In genomic region chr2:77502458-77502857, GRCm38 (mm10) we compare ENCODE assay signal across 17 mouse cellular contexts.
A peak's percentile ranks its signal among the peaks of the same experiment; 100 is the strongest.
DNase-seq lines count a peak whose midpoint lies in the region; ATAC-seq and TF ChIP-seq lines count a peak whose summit lies in the region.
"Had no signal": no experiment of that assay in that cellular context is flagged by ENCODE, and none has a peak within 500 bp of the region (broad histone marks: within the 10 kb centered on the region; RNA-seq: fewer than 3 reads in every experiment).

No protein-coding gene starts in this region.

- DNase-seq in embryonic facial prominence, embryonic 14.5 days (ENCODE audit: low spot score): peak; percentile 29
- DNase-seq in embryonic facial prominence, embryonic 10.5 days (ENCODE audit: low spot score): no peak
- no peak for DNase-seq in lung, adult 2 months
- peak; percentile 39 for DNase-seq in liver
- DNase-seq in right cerebral cortex, adult 18-20 months: no peak
- DNase-seq: adrenal gland, adult 2 months; layer of hippocampus, postnatal 36 days; right cerebral cortex, postnatal 25 days had no signal

- no peak overlapping the region for H3K4me3 ChIP-seq in embryonic facial prominence, embryonic 14.5 days (ENCODE audit: low read depth, low read length)
- no peak overlapping the region for H3K4me3 ChIP-seq in embryonic facial prominence, embryonic 10.5 days
- H3K4me3 ChIP-seq in lung, embryonic 16.5 days (ENCODE audit: low read length): no peak overlapping the region
- H3K4me3 ChIP-seq in lung, adult 2 months (replicated peaks; ENCODE audit: extremely low read depth, low read depth, low read length): no peak overlapping the region
- H3K4me3 ChIP-seq in kidney, embryonic 16.5 days (ENCODE audit: low read length): no peak overlapping the region
- H3K4me3 ChIP-seq: heart, embryonic 15.5 days; hindbrain, embryonic 10.5 days; megakaryocyte, embryonic 14.5 days had no signal

- 73% methylated on average over 8 of the region's 8 CpGs for WGBS in embryonic facial prominence, embryonic 14.5 days
- WGBS in embryonic facial prominence, embryonic 10.5 days: 91% methylated on average over 8 of the region's 8 CpGs
- WGBS in lung, embryonic 16.5 days: 44% methylated on average over 8 of the region's 8 CpGs
- 48% methylated on average over 8 of the region's 8 CpGs for WGBS in lung, adult 2 months
- 73% methylated on average over 8 of the region's 8 CpGs for WGBS in kidney, embryonic 16.5 days

- no peak for TF ChIP-seq POLR2A in lung, adult 2 months (IDR thresholded peaks at IDR 0.05; ENCODE audit: borderline replicate concordance, extremely low read depth, low read depth, low read length)

- no peaks in the 10 kb centered on the region for H3K9me3 ChIP-seq in embryonic facial prominence, embryonic 14.5 days (ENCODE audit: control insufficient read depth, low read length)
- H3K9me3 ChIP-seq in embryonic facial prominence, embryonic 10.5 days: no peaks in the 10 kb centered on the region
- no peaks in the 10 kb centered on the region for H3K9me3 ChIP-seq in lung, embryonic 16.5 days (ENCODE audit: control insufficient read depth, low read length)
- H3K9me3 ChIP-seq in kidney, embryonic 16.5 days (ENCODE audit: low read length): no peaks in the 10 kb centered on the region
- H3K9me3 ChIP-seq: heart, embryonic 15.5 days; hindbrain, embryonic 10.5 days had no signal

- H3K4me2 ChIP-seq in embryonic facial prominence, embryonic 14.5 days (ENCODE audit: low read depth, low read length): no peak overlapping the region
- no peak overlapping the region for H3K4me2 ChIP-seq in lung, embryonic 16.5 days (ENCODE audit: low read depth, low read length)
- H3K4me2 ChIP-seq in kidney, embryonic 16.5 days (replicated peaks; ENCODE audit: low read depth, low read length): no peak overlapping the region
- H3K4me2 ChIP-seq: heart, embryonic 15.5 days had no signal

- no peak overlapping the region for H3K27ac ChIP-seq in embryonic facial prominence, embryonic 14.5 days (replicated peaks; ENCODE audit: low read depth, low read length)
- no peak overlapping the region for H3K27ac ChIP-seq in embryonic facial prominence, embryonic 10.5 days (replicated peaks)
- H3K27ac ChIP-seq in lung, embryonic 16.5 days (ENCODE audit: low read length): no peak overlapping the region
- H3K27ac ChIP-seq in kidney, embryonic 16.5 days (ENCODE audit: low read length): no peak overlapping the region
- H3K27ac ChIP-seq: heart, embryonic 15.5 days; hindbrain, embryonic 10.5 days had no signal

- no peaks in the 10 kb centered on the region for H3K27me3 ChIP-seq in embryonic facial prominence, embryonic 14.5 days (replicated peaks; ENCODE audit: control insufficient read depth, insufficient read depth, low read length)
- no peaks in the 10 kb centered on the region; the same call in 1 of the 2 replicates for H3K27me3 ChIP-seq in embryonic facial prominence, embryonic 10.5 days (replicated peaks; ENCODE audit: low read depth, poor library complexity, severe bottlenecking)
- H3K27me3 ChIP-seq in lung, embryonic 16.5 days (ENCODE audit: control insufficient read depth, insufficient read depth, low read depth, low read length): no peaks in the 10 kb centered on the region
- H3K27me3 ChIP-seq in kidney, embryonic 16.5 days (ENCODE audit: insufficient read depth, low read length): no peaks in the 10 kb centered on the region
- H3K27me3 ChIP-seq: CH12.LX; heart, embryonic 15.5 days; megakaryocyte, embryonic 14.5 days had no signal

- no peaks in the 10 kb centered on the region for H3K36me3 ChIP-seq in embryonic facial prominence, embryonic 14.5 days (ENCODE audit: control insufficient read depth, insufficient read depth, low read length)
- no peaks in the 10 kb centered on the region for H3K36me3 ChIP-seq in embryonic facial prominence, embryonic 10.5 days (replicated peaks)
- H3K36me3 ChIP-seq in lung, embryonic 16.5 days (ENCODE audit: control insufficient read depth, insufficient read depth, low read length): no peaks in the 10 kb centered on the region
- no peaks in the 10 kb centered on the region for H3K36me3 ChIP-seq in kidney, embryonic 16.5 days (ENCODE audit: insufficient read depth, low read length)
- H3K36me3 ChIP-seq: heart, embryonic 15.5 days; hindbrain, embryonic 10.5 days had no signal

- ATAC-seq in embryonic facial prominence, embryonic 14.5 days (ENCODE audit: low read depth): no peak
- ATAC-seq in lung, embryonic 16.5 days (ENCODE audit: low read depth): peak; percentile 58
- ATAC-seq in megakaryocyte progenitor cell, adult 5-6 weeks (replicated peaks; ENCODE audit: poor library complexity): peak; percentile 86
- no peak for ATAC-seq in kidney, embryonic 16.5 days (ENCODE audit: low FRiP score, low TSS enrichment)
- ATAC-seq: inflammation-experienced regulatory T-cells, adult 6 months; lung, postnatal 0 days had no signal

- no peak overlapping the region for H3K9ac ChIP-seq in embryonic facial prominence, embryonic 14.5 days (ENCODE audit: low read depth, low read length)
- no peak overlapping the region for H3K9ac ChIP-seq in lung, embryonic 16.5 days (ENCODE audit: low read length)
- no peak overlapping the region for H3K9ac ChIP-seq in kidney, embryonic 16.5 days (replicated peaks; ENCODE audit: low read length)
- H3K9ac ChIP-seq: heart, embryonic 15.5 days had no signal

- no peaks in the 10 kb centered on the region for H3K4me1 ChIP-seq in embryonic facial prominence, embryonic 14.5 days (ENCODE audit: control insufficient read depth, insufficient read depth, low read length)
- peaks cover 9% of the 10 kb centered on the region for H3K4me1 ChIP-seq in embryonic facial prominence, embryonic 10.5 days
- H3K4me1 ChIP-seq in lung, embryonic 16.5 days (replicated peaks; ENCODE audit: control insufficient read depth, insufficient read depth, low read length): peaks cover 8% of the 10 kb centered on the region; the same call in 1 of the 2 replicates
- H3K4me1 ChIP-seq in lung, adult 2 months (ENCODE audit: control insufficient read depth, insufficient read depth, low read length): no peaks in the 10 kb centered on the region
- peaks cover 8% of the 10 kb centered on the region for H3K4me1 ChIP-seq in kidney, embryonic 16.5 days (ENCODE audit: insufficient read depth, low read length)
- H3K4me1 ChIP-seq: megakaryocyte, embryonic 14.5 days had no signal

- no peak for TF ChIP-seq CTCF in lung, adult 2 months (IDR thresholded peaks at IDR 0.05; ENCODE audit: insufficient read depth, low read length)

Comparison
In these comparisons a context has a peak if more than half of its experiments do, and no peak if none do; other contexts are left out.
1. DNase-seq: peak in embryonic facial prominence, embryonic 14.5 days (single experiment) and liver (single experiment); none in embryonic facial prominence, embryonic 10.5 days (single experiment), lung, adult 2 months (single experiment) and right cerebral cortex, adult 18-20 months (single experiment).
2. ATAC-seq: peak in lung, embryonic 16.5 days (single experiment) and megakaryocyte progenitor cell, adult 5-6 weeks (single experiment); none in embryonic facial prominence, embryonic 14.5 days (single experiment) and kidney, embryonic 16.5 days (single experiment).